Mouse (Mus musculus): ENCODE results near the gene Fscn3.

DNA sequence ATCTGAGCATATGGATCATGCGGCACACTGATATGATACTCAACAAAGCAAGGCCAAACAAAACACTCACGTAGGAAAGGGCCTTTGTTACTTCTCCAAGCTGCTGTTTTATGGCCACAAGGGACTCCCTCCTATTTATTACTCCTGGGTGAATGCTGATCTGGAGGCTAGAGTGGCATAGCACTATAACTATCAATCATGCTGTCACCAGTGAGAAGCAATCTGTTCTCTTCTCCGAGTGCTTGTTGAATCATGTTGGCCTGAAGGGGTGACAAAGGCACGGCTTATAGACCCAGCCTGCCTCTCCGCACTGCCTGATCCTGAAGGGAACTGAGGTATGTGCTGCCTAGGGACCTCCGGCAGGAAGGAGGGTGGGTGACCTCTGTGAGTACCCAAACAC, 37.0 kb downstream of the Fscn3 start:
- TF ChIP-seq CTCF (conservative IDR thresholded peaks at IDR 0.05; ENCODE audit: insufficient read depth, insufficient read length, low read depth, low read length) (no peak), POLR2A (IDR thresholded peaks at IDR 0.05; ENCODE audit: low read depth, low read length) (no peak)
